Mouse (Mus musculus) embryo, embryonic 11.5 days (tissue): ENCODE measurements around the gene Btbd35f13.
"Not testable (repeated sequence)": the region's sequence is repeated elsewhere in the genome, so short reads cannot be mapped to it uniquely, and the experiment has no call there.

Experiments
- DNase-seq: peaks from one replicate; pipeline ENCODE4 v3.0.0-alpha.2; 2012; ENCODE audit warnings: low read depth, low spot score

Btbd35f13 gene

DNA sequence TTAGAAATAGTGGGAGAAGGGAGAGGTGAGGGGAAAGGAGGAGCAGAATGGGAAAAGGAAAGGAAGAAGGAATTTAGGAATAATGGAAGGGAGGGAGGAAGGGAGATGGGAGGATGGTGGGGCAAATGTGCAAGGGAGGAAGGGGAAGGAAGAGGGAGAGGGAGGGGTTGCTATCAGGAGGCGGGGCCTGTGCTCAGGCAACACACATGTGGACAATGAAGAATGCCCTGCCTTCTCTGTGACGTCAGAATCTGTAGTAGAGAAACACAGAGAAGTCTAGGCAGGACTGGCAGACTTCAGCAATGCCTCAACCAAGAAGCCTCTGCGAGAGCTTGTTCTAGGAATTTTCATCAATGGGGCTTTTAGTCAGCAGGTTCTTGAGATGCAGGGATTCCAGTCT is at the start of gene Btbd35f13:
Gene Btbd35f13, plus strand, starts transcription at position 301 of the 400 bp plus-strand sequence.
- not testable (repeated sequence) for DNase-seq

DNA sequence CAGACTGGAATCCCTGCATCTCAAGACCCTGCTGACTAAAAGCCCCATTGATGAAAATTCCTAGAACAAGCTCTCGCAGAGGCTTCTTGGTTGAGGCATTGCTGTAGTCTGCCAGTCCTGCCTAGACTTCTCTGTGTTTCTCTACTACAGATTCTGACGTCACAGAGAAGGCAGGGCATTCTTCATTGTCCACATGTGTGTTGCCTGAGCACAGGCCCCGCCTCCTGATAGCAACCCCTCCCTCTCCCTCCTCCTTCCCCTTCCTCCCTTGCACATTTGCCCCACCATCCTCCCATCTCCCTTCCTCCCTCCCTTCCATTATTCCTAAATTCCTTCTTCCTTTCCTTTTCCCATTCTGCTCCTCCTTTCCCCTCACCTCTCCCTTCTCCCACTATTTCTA is 45.3 kb downstream of the Btbd35f13 start, which contains the start of gene Btbd35f14:
Gene Btbd35f14, minus strand, starts transcription at position 101 of the 400 bp plus-strand sequence.
- not testable (repeated sequence) for DNase-seq
